Mouse (Mus musculus): ENCODE measurements around the gene Top2b.

Gene Top2b

GRCm38 (mm10) chr14:16414163-16414562 lies 49.2 kb downstream of the Top2b start:
- no peak for ATAC-seq (ENCODE audit: low TSS enrichment)

DNA sequence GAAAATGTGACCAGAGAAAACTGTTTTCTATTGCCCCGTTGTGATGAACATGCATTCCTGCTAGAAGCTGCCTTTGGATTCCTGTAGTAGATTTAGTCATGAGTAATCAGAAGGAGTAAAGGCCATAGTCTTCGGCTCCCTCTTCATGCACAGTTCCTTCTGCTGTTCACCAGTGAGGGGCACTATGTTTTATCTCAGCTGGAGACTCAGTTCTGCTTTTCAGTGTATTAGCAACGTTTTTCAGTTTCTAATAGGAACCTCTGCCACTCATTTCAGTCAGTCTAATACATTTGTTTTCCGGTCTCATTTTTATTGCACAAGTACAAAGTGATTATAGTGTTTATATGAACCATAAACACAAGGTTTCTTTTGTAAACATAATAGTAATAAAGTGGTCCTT lies 62.6 kb downstream of the Top2b start:
- no peak for ATAC-seq (ENCODE audit: low TSS enrichment)

DNA sequence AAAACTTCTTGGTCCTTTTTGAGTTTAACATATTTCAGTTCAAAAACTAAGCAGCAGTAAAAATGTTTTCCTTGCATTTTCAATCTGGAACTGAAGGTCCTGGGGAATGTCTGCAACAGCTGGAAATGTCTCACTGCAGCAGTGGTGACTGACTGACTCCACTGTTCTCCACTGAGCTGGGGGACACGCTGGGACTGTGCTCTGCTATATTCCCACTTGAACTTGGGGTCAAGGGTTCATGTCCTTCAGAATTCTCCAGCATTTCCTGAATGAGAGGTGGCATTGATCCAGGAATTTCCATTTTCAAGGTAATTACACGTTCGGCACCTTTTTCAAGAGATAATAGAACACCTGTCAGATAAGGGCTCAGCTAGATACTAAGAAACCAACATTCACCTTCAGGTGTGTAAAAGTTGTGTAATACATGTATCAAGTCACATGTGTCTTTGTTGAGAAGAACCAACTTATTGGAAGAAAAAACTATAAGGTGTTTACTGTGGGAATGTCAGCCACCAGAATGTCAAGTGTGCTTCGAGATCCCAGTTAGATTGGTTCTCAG lies 67.0 kb downstream of the Top2b start:
- no peak for ATAC-seq (ENCODE audit: low TSS enrichment)

DNA sequence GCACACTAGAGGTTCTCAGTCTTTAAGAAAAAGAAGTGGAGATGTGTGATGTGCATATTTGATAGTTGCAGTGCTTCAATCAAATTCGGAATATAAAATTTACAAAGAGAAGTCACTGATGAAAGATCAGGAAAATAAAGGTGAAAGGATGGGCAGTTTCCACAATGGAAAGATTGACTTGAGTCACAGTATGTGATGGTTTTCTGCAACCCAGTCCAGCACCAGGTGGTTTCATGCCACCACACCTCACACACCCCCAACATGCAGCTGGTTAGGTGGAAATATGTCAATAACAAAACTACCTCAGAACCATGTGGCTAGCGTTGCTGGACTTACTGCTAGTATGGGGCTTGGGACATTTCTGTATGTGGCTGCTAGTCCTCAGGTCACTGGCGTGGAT lies 67.6 kb downstream of the Top2b start:
- ATAC-seq (ENCODE audit: low TSS enrichment) = no peak

DNA sequence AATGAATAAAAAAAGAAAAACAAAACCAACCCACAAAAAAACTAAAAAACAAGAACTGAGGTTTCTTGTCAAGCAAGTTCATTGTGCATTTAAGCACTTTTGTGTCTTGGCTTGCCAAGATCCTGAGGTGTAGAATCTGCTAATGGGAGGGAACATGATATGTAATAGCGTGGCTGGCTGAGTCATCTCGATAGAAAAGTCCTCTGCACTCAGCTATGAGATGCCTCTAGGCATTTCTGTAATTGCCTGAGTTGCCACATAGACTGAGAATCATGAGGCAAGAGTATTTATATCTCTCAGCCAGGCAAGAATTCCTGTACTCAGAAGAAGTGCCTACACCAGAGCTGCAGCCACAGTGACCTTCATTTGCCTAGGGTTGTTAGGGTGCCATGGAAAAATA lies 68.2 kb downstream of the Top2b start:
- ATAC-seq (ENCODE audit: low TSS enrichment) = peak; percentile 89

- 0 out of 2 replicates have a peak, but pooled peaks have one; percentile 35 for ATAC-seq (ENCODE audit: low TSS enrichment)
These were observed 69.6 kb downstream of the Top2b start for GRCm38 (mm10) chr14:16434396-16435171.

DNA sequence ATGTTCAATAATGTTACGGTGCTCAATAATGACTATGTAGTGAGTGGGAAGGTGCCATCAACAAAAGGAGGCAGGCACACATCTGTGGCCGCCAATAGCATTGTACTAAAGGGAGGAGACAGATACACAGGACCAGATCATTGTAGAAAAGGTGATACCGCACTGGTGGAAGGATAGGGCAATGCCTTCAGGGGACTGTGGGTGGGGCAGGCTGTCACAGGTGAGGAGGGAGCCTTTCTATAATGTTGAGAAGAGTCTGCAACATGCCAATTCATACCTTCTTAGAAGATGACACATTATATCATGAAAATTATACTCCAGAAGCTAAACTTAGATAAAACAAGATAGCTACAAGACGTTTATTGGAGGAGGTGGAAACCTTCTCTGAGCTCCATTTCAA lies 72.4 kb downstream of the Top2b start:
- ATAC-seq (ENCODE audit: low TSS enrichment) = no peak

- ATAC-seq (ENCODE audit: low TSS enrichment) = no peak
These were observed 74.6 kb downstream of the Top2b start for GRCm38 (mm10) chr14:16439385-16440126.

DNA sequence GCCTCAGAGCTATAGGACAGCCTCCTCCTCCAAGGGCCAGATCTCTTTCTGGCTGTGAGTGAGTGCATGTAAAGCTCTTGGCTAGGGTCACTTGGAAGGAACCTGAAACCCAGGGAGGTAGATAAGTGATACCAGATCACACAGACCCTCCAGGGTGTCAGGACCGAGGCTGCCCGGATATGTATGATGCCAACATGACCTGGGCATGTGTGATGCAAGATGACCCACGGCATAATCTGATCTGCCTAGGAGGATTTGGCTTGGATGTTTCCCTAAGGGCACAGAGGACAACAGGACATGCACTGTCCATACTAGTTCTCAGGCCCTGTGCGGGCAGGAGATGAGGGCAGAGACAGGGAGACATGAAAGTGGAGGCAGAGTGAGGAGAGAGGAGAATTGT lies 79.9 kb downstream of the Top2b start:
- no peak for ATAC-seq (ENCODE audit: low TSS enrichment)

DNA sequence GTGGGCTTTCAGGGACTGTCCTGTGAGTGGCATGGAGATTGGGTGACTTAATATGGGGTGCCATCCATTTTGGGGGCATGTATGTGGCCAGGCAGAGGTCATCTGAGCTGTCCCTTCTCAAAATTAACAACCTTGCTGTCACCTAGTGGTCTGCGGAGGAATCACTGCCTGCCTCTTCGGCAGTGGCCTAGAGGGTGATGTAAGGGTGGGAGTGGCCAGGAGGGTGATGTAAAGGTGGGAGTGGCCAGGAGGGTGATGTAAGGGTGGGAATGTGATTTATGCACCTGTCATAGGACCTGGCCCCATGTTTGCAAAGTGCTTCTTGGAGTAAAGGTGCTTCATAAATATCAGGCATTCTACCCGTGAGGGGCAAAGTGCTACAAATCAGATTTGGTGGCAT lies 82.6 kb downstream of the Top2b start:
- no peak for ATAC-seq (ENCODE audit: low TSS enrichment)

DNA sequence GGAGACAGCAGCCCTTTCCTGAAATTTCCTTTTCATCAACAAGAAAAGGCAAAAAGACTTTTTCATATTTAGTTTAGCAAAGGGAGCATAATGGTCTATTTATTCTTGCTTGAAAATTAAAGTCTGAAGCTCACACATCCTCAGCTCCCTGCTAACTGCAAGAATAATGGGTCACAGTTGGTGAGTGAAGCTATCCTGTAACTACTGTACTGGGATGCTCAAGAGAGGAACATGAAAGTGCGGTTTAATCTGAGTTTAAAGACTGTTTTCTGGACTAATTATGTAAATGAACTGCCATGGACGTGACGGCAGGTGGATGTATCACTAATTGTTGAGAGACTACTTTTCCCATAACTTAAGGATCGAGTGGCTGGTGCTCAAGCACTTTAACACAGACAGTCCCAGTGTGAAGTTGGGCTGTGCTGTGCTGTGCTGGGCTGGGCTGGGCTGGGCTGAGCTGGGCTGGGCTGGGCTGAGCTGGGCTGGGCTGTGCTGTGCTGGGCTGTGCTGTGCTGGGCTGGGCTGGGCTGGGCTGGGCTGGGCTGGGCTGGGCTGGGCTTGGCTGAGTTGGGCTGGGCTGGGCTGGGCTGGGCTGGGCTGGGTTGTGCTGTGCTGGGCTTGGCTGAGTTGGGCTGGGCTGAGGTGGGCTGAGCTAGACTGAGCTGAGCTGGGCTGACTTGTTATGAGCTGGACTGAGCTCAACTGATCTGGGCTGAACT lies 83.4 kb downstream of the Top2b start:
- ATAC-seq (ENCODE audit: low TSS enrichment) = no peak

DNA sequence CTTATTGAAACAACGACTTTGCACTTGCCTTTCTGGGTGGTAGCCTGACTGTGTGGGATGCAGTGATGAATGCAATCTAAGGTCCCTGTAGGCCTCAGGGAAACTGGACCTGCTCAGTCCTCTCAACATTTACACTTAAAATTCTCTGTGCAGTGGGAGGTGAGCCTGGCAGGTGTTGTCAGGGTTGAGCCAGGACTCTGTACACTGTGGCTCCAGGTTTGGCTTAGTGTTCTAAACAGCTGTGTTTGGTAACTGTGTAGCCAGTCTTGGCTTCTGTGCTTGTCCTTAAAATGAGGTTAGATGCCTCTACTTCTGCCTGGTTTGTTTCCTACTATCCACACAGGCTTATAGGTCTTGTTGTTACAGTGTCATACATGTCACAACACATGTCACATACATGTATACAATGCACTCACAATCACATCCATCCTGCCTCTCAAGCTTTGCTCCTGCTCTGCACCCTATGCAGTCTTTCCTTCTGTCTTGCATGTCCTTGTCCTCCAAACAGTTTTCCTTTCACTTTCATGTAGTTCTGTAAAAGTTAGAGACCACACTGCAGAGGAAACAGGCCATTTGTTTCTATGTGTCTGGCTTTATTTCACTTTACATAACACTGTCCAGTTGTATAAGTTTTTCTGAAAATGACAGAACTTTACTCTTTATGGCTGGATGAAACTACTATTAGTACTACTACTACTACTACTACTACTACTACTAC lies 113.8 kb downstream of the Top2b start:
- ATAC-seq (ENCODE audit: low TSS enrichment) = no peak

DNA sequence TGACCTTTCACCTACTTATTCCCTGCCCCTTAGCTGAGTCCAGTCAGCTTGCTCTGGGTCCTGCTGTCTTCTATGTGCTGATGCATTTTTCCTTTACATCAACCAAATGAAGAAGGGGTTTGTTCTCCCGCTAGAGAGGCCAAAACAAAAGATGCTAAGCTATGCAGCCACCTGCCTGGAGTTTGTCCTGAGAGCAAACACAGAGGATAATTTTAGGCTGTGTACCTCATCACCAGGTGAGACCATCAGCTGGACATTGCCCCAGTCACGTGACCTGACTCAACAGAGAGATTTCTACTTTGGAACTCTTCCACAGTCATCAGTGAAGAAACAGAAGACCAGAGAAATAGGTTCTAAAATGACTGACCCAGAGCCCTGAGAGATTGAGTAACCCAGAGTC lies 114.5 kb downstream of the Top2b start:
- no peak for ATAC-seq (ENCODE audit: low TSS enrichment)

DNA sequence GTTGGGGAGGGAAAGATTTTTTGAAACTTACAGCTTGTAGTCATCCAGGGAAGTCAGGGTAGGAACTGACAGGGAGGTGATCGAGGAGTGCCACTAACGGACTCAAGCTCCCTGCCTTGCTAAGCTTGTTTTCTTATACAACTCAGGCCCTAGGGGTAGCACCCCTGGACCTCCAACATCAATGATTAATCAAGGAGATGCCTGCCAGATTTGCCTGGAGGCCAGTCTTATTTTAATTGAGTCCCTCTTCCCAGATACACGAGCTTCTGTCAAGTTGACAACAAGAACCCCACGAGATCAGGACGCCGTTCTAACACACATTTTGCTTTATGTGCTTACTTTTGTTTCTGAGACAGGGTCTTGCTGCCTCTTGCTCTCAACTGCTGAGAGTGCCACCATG lies 115.6 kb downstream of the Top2b start:
- no peak for ATAC-seq (ENCODE audit: low TSS enrichment)

GRCm38 (mm10) chr14:16483656-16484380 lies 118.8 kb downstream of the Top2b start:
- peak; percentile 93 for ATAC-seq (ENCODE audit: low TSS enrichment)
